Mouse (Mus musculus): ENCODE results near the gene Wnt9a.
"Not testable (repeated sequence)": the region's sequence is repeated elsewhere in the genome, so short reads cannot be mapped to it uniquely, and the experiment has no call there.

Wnt9a gene

DNA sequence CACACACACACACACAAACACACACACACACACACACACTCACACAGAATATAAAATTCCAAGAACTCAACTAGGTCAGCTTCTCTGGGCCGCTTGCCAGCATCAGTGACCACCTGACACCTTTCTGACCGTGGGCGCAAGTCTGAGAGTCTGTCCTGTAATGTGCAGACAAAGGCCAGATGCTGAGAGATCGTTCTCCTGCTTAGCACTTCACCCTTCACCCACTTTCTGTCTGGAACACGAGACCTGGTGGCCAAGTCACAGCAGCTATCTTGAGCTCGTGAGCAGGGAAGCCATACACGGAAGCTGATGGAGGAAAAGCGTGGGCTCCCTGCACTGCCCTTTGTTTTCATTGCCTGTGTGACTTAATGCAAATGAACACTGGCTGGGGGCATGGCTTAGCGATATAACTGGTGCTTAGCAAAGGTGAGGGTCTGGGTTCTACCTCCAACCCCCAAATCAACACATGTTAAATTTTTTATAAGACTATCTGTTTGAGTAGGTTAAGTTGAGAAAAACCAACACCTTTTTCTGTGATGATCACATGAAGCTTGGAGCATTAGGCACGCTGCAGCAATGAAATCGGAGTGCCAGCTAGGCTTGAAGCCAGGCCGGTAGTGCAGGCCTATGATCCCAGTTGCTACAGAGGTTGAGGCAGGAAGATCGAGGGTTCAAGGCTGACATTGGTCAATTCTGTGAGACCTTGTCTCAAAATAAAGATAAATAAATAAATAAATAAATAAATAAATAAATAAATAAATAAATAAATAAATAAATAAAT is 31.4 kb downstream of the Wnt9a start:
- no peak for DNase-seq

DNA sequence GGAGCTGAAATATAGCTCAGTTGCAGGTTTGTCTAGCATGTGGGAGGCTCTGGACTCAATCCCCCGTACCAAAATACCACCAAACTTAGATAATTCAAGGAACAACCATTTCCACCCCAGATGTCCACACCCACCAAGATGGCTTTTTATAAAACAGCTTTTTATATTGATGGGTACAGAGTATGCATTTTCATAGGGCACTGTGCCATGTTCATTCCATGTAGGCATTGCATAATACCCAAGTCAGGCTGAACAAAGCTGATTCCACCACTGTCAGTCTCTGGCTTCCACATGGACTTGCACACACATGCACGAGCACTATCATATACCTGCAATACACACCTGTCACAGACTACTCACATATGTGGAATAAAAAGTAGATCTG is 32.0 kb downstream of the Wnt9a start:
- no peak for DNase-seq

DNA sequence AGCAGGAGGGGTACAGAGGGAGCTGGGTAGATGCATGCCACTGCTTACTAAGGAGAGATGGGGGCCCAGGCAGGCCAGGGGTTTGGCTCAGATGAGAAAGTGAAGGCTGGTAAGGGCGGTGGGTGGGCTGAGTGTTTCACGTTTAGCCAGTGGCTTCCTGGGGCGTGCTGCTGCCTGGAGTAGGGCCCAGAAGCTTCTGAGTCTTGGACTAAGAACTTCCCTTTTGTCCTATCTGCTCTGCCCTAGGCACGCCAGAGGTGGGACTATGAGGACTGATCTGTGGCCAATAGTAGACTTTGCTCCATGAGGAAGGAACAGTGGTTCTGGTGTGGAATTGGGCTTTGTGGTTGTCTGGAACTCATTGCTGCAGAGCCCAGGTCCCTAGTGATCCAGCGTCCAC is 36.2 kb downstream of the Wnt9a start:
- DNase-seq: no peak

DNA sequence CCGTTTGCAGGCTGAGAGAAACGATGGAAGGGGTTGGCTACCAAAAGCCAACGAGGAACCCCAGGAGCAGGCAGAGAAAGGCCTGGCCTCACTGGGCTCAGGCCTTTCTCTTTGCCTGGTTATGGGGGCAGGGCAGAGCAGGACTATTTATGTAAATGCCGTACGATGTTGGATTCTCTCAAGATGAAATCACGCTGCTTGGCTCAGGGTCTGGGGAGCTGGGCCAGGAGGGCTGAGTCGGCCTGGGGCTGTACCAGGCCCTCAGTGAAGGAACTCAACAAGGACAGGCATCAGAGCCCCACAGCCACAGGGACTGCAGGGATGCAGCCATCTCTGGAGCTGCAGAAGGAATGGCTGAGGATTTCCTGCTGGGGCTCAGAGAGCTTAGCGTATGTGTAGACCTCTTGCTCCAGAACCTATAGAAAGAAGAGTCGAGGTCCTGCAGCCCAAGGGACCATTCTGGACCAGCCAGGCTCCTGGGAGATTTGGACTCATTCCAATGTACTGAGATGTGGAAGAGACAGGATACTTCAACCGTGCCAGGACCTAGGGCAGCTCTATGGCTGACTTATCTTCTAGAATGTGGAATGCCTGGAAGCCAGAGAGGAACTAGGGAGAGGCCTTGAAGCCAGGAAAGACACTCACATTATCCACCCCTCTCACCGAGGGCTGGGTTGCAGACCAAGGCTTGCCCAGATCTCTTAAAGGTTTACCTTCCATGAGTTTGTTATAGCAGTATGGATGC is 39.6 kb downstream of the Wnt9a start:
- DNase-seq: no peak

DNA sequence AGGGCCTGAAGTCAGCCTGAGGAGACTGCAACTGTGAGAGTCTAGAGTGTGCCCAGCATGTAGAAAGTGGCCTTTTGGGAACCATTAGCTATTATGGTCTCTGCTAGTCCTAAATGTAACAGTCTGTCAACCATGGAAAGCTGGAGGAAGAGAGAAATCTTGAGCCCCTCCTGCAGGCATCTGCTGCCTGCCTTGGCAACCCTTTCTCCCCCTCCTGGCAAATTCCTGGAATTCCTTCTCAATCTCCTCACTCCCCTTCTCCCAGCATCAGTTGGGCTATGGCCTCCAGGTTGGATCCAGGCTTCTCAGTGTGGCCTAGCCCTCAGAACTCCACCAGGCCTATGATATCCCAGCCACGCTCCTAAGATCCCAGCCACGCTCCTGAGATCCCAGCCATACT is 43.6 kb downstream of the Wnt9a start:
- DNase-seq: no peak

DNA sequence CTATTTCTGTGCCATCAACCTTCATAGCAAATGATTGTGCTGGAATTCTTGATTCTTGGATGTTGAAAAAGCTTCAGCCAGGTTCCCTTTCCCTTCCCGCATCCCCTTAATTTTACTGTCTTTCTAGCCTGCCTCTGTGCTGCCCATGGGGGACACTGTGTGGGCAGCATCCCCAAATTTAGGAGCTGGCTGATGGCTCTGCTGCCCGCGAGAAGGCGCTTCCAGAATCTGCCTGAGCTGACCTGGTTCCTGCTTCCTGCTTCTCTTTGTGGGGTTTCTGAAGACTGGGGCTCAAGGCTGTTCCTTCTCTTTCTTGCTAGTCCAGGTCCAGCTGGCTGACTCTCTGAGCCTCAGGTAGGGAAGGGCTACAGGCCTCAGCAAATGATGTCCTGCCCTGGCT is 48.1 kb downstream of the Wnt9a start:
- no peak for DNase-seq

DNA sequence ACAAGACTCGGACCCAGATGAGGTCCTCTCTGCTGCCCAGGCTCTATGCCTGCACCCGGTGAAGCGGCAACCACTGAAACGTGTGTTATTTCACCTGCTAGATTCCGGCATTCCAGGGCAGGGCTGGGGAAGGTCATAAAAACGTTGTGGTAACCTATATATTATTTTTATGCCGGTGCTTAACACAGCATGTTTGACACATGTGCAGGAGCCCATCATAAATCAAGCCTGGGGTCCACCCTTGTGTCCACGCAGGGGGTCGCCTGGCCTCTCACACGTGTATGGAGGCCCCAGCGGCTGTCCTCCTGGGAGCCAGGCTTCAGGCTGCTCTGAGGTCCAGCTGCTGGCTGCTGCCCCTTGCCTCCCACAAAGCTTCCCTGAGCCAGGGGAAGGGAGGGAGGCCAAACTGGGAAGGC is 50.2 kb downstream of the Wnt9a start:
- DNase-seq: no peak

DNA sequence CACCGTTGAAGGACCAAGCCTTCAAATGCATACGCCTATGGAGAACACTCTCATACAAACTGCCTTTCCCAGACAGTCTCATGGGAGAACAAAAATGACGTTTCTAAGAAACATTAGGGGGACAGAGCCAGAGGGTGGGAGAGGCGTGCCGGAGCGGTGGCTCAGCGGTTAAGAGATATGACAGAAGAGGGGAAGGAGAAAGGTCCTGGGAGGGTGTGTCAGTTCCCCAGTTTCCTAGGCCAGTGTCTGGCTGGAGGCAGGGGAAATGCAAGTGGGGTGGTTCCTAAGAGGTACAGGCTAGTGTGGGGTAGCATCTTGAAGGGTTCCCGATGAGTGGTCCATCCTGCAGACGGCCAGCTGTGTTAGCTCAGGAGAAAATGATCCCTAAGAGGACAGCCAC is 54.6 kb downstream of the Wnt9a start:
- no peak for DNase-seq

DNA sequence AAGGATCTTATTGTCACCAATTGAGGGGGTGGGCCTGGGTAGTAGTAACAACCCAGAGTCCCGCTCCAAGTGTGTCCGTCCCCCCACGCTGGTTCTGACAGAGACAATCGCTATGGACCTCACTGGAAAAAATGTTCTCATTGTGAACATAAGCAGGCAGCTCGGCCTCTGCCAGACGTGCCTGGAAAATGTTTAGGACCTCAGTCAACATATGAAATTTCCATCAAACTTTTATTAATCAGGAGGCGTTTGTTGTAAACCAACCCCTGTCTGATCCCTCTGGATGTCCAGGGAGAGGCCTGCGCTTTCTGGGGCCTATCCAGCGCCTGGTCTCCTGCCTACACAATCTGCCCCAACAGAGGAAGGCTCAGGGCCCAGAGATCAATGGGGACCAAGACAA is 57.3 kb downstream of the Wnt9a start:
- no peak for DNase-seq

DNA sequence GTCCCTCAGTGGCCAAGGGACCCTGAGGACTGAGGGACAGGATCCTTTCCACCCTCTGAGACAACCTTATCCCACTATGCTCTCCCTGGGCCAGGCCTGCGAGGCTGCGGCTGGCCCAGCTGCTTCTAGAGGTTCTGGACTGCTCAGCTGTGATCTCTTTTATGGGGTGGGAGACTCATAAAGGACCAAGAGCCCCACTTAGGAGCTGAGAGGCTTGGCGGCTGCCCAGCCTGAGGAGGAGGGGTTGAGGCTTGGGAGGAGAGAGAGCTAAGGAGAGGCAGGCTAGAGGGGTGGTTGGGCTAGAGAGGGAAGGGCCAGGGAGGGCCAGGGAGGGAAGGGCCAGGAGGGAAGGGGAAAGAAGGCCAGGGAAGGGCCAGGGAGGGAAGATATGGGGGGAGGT is 57.7 kb downstream of the Wnt9a start:
- DNase-seq: no peak

DNA sequence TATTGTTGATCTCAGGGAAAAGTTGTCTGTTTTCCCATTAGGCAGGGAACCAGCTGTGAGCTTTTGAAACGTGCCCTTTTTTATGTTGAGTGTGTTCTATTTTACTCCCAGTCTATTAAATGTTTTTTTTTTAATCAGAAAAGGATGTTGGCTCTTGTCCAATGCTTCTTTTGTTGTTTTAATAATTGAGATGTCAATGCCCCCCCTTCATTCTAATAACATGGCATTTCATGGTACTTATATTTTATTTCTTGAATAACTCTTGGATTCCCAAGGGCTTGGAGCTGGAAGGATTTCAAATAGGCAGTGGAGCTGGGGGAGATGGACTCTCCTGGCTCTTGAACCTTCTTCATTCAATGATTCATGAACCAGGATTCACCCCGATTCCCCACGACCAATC is 59.3 kb downstream of the Wnt9a start:
- no peak for DNase-seq

DNA sequence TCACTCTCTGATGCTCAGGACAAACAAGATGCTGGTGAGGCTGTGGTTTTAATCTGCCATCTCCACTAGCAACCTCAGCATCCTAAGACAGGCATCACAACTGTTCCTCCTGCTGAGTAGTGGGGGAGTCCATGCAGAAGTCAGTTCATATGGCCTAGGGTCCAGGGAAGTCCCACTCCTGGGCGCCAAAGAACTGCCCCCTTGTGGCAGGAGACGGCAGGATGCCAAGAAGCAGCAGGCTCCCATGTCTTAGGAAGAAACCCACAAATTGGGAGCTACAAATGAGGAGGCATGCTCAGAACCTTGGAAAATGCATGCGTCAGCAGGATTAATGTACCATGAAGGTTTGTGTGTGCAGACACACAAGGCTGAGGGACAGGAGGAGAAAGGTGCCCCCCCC is 59.9 kb downstream of the Wnt9a start:
- peak; percentile 31 for DNase-seq

DNA sequence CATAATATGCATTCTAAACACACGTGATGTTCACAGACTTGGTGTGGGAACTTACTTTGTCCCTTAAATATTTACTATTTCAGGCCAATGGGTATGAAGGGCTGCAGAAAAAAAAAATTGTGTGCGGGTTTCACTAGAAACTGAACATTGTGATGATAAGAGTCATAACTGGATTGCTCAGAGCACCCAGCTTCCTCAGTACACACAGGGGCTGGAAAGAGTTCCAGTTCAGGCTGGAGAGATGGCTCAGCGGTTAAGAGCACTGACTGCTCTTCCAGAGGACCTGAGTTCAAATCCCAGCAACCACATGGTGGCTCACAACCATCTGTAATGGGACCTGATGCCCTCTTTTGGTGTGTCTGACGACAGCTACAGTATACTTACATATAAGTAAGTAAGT is 61.2 kb downstream of the Wnt9a start:
- DNase-seq: not testable (repeated sequence)

DNA sequence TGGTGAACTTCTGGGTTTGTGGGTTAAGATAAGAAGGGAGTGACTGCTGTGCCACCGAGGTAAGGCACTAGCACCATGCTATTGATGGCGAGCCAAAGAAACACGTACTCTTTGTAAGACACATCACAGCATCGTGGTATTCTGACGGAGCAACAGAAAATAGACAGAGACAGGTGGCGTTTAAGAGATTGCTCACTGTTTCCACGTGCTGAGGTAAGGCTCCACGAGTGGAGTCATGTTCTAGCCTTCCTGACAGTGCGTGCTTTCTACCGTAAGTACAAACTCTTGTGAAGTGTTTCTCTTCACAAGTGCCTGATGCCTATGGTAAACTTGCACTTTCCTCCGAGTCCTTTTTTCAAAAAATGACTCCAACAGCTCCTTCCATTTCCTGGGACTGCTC is 63.1 kb downstream of the Wnt9a start:
- DNase-seq: no peak

DNA sequence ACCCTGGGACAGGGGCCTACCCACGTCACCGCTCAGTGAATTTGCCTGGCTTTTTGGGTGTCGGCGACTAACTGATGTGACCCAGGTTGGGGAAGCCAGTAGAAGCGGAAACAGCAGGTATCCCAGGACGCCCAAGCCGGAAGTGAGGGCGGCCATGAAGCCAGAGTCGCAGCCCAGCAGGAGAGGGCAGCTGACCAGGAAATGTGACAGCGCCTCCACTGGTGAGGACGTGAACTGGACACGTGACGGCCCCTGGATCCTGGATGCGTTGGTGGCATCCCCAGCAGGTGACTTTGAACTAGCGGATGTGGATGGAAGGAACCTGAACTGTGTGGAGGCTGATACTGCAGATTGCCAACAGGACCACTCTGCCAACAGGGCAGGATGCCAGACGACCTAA is 68.7 kb downstream of the Wnt9a start, which contains the start of gene Prss38:
Prss38 (minus strand) TSS at position 183 of the 400 bp plus-strand sequence.
- DNase-seq: no peak

DNA sequence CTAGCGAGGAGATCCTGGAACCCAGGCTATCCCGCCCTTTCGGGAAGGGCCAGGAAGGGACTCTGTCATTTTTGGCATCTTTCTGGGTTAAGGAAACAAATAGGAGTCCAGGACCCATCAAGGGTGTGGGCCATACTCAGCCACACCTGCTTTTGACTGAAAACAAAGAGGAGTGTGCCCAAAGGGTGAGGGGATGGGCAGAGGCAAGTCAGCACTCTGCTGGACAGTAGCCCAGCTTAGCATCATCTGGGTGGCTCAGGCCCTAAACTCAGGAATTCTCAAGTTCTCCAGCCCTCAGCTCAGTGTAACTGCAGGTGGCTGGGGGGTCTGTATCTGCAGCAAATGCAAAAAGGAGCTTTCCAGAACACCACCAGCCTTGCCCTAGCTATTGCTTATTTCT is 71.3 kb downstream of the Wnt9a start:
- DNase-seq: no peak

DNA sequence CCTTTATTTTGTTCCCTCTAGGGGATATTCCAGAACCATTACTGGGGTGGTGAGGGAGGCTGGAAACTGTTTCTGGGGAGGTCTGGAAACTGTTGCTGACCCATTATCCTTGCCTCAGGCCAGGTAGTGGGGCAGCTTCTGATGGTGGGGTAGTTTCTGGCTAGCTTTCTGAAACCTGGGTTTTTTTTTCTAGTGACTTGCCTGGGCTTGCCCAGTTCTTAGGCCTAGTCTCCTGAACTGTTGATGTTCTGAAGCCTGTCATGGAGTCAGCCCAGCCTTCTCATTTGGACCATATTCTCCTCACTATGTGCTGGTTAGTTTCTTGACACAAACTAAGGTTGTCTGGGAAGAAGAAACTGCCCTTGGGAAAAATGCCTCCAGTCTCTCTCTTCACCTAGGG is 72.8 kb downstream of the Wnt9a start:
- DNase-seq: no peak
